Mouse (Mus musculus): ENCODE measurements around the gene Spata18. TPM values are rescaled to one million over a fixed set of nuclear protein-coding genes. Genes with fewer than 3 reads are reported as not detected.
A peak's percentile ranks its signal among the peaks of the same experiment; 100 is the strongest.

Spata18 gene
- polyA plus RNA-seq (2012; rRNA removed): 0.19 and 0.42 TPM in 2 replicates

- Histone ChIP-seq H3K4me1 (replicated peaks; ENCODE audit: control insufficient read depth, insufficient read depth, low read length) (peaks cover 18% of the 10 kb centered on the region), H3K27ac (ENCODE audit: control insufficient read depth, insufficient read depth, low read length) (no peak within 1 kb of the TSS), H3K27me3 (ENCODE audit: control insufficient read depth, insufficient read depth, low read length) (peaks cover 17% of the 10 kb centered on the region), H3K4me3 (ENCODE audit: control insufficient read depth, insufficient read depth, low read length) (peak within 1 kb of the TSS; percentile 40), H3K36me3 (ENCODE audit: control insufficient read depth, insufficient read depth, low read length) (no peaks in the 10 kb centered on the region)
- no peak for DNase-seq
- no peak for TF ChIP-seq CTCF (IDR thresholded peaks at IDR 0.05; ENCODE audit: borderline replicate concordance, control insufficient read depth, extremely low read depth, insufficient read depth, low read length, poor library complexity)
- WGBS: 1% methylated on average over 57 of the region's 57 CpGs
These were observed at the start of gene Spata18 for GRCm38 (mm10) chr5:73651061-73651854. Spata18 (plus strand) TSS chr5:73651379.

GRCm38 (mm10) chr5:73602865-73603264 lies 48.3 kb upstream of the Spata18 start:
- H3K27me3 ChIP-seq (ENCODE audit: control insufficient read depth, insufficient read depth, low read length): no peaks in the 10 kb centered on the region
- no peak for DNase-seq
- 80% methylated on average over 3 of the region's 3 CpGs for WGBS
- no peak overlapping the region for H3K4me3 ChIP-seq (ENCODE audit: control insufficient read depth, insufficient read depth, low read length)
- H3K27ac ChIP-seq (ENCODE audit: control insufficient read depth, insufficient read depth, low read length): no peak overlapping the region
- H3K36me3 ChIP-seq (ENCODE audit: control insufficient read depth, insufficient read depth, low read length): no peaks in the 10 kb centered on the region
- TF ChIP-seq POLR2A (IDR thresholded peaks at IDR 0.05; ENCODE audit: control insufficient read depth, extremely low read depth, insufficient read depth, low read length, poor library complexity) (no peak), CTCF (IDR thresholded peaks at IDR 0.05; ENCODE audit: borderline replicate concordance, control insufficient read depth, extremely low read depth, insufficient read depth, low read length, poor library complexity) (no peak)
- H3K4me1 ChIP-seq (replicated peaks; ENCODE audit: control insufficient read depth, insufficient read depth, low read length): no peaks in the 10 kb centered on the region

- no peak overlapping the region for H3K4me3 ChIP-seq (ENCODE audit: control insufficient read depth, insufficient read depth, low read length)
- TF ChIP-seq CTCF (IDR thresholded peaks at IDR 0.05; ENCODE audit: borderline replicate concordance, control insufficient read depth, extremely low read depth, insufficient read depth, low read length, poor library complexity) (no peak), POLR2A (IDR thresholded peaks at IDR 0.05; ENCODE audit: control insufficient read depth, extremely low read depth, insufficient read depth, low read length, poor library complexity) (no peak)
- no peak overlapping the region for H3K27ac ChIP-seq (ENCODE audit: control insufficient read depth, insufficient read depth, low read length)
- H3K4me1 ChIP-seq (replicated peaks; ENCODE audit: control insufficient read depth, insufficient read depth, low read length): no peaks in the 10 kb centered on the region
- no peaks in the 10 kb centered on the region for H3K36me3 ChIP-seq (ENCODE audit: control insufficient read depth, insufficient read depth, low read length)
- WGBS: 97% methylated on average over 6 of the region's 6 CpGs
- no peak for DNase-seq
- no peaks in the 10 kb centered on the region for H3K27me3 ChIP-seq (ENCODE audit: control insufficient read depth, insufficient read depth, low read length)
These were observed 46.6 kb upstream of the Spata18 start for GRCm38 (mm10) chr5:73604542-73604941.

- TF ChIP-seq POLR2A (IDR thresholded peaks at IDR 0.05; ENCODE audit: control insufficient read depth, extremely low read depth, insufficient read depth, low read length, poor library complexity): no peak
- TF ChIP-seq CTCF (IDR thresholded peaks at IDR 0.05; ENCODE audit: borderline replicate concordance, control insufficient read depth, extremely low read depth, insufficient read depth, low read length, poor library complexity): no peak
- WGBS: 96% methylated on average over 6 of the region's 6 CpGs
- Histone ChIP-seq H3K27me3 (ENCODE audit: control insufficient read depth, insufficient read depth, low read length) (no peaks in the 10 kb centered on the region), H3K27ac (ENCODE audit: control insufficient read depth, insufficient read depth, low read length) (no peak overlapping the region), H3K36me3 (ENCODE audit: control insufficient read depth, insufficient read depth, low read length) (no peaks in the 10 kb centered on the region), H3K4me1 (replicated peaks; ENCODE audit: control insufficient read depth, insufficient read depth, low read length) (no peaks in the 10 kb centered on the region), H3K4me3 (ENCODE audit: control insufficient read depth, insufficient read depth, low read length) (no peak overlapping the region)
- no peak for DNase-seq
These were observed 46.2 kb upstream of the Spata18 start for GRCm38 (mm10) chr5:73604964-73605363.

- no peaks in the 10 kb centered on the region for H3K36me3 ChIP-seq (ENCODE audit: control insufficient read depth, insufficient read depth, low read length)
- TF ChIP-seq POLR2A (IDR thresholded peaks at IDR 0.05; ENCODE audit: control insufficient read depth, extremely low read depth, insufficient read depth, low read length, poor library complexity) (no peak), CTCF (IDR thresholded peaks at IDR 0.05; ENCODE audit: borderline replicate concordance, control insufficient read depth, extremely low read depth, insufficient read depth, low read length, poor library complexity) (no peak)
- H3K27ac ChIP-seq (ENCODE audit: control insufficient read depth, insufficient read depth, low read length): no peak overlapping the region
- no peak for DNase-seq
- H3K4me3 ChIP-seq (ENCODE audit: control insufficient read depth, insufficient read depth, low read length): no peak overlapping the region
- H3K4me1 ChIP-seq (replicated peaks; ENCODE audit: control insufficient read depth, insufficient read depth, low read length): peaks cover 5% of the 10 kb centered on the region
- no peaks in the 10 kb centered on the region for H3K27me3 ChIP-seq (ENCODE audit: control insufficient read depth, insufficient read depth, low read length)
- 98% methylated on average over 4 of the region's 4 CpGs for WGBS
These were observed 40.1 kb upstream of the Spata18 start for GRCm38 (mm10) chr5:73611071-73611470.

- no peaks in the 10 kb centered on the region for H3K27me3 ChIP-seq (ENCODE audit: control insufficient read depth, insufficient read depth, low read length)
- no peak for DNase-seq
- H3K4me3 ChIP-seq (ENCODE audit: control insufficient read depth, insufficient read depth, low read length): no peak overlapping the region
- H3K4me1 ChIP-seq (replicated peaks; ENCODE audit: control insufficient read depth, insufficient read depth, low read length): peaks cover 5% of the 10 kb centered on the region
- 99% methylated on average over 8 of the region's 8 CpGs for WGBS
- H3K36me3 ChIP-seq (ENCODE audit: control insufficient read depth, insufficient read depth, low read length): no peaks in the 10 kb centered on the region
- no peak overlapping the region for H3K27ac ChIP-seq (ENCODE audit: control insufficient read depth, insufficient read depth, low read length)
- TF ChIP-seq POLR2A (IDR thresholded peaks at IDR 0.05; ENCODE audit: control insufficient read depth, extremely low read depth, insufficient read depth, low read length, poor library complexity) (no peak), CTCF (IDR thresholded peaks at IDR 0.05; ENCODE audit: borderline replicate concordance, control insufficient read depth, extremely low read depth, insufficient read depth, low read length, poor library complexity) (no peak)
These were observed 37.9 kb upstream of the Spata18 start for GRCm38 (mm10) chr5:73613296-73613695.

Data from thymus, adult 2 months (tissue).